Mouse (Mus musculus) neural tube, embryonic 10.5 days (tissue): ENCODE measurements at regions not wholly inside any gene's neighbourhood (a gene's known extent, or its start where the extent isn't known, plus 50 kb on each side); places are given as distances from the start of the nearest gene placed in this dataset.

ENCODE experiments used
- DNase-seq: peaks from one replicate; pipeline ENCODE4 v3.0.0-alpha.2; 2017; ENCODE audit warnings: low spot score; ENCODE audit errors: extremely low spot score

DNA sequence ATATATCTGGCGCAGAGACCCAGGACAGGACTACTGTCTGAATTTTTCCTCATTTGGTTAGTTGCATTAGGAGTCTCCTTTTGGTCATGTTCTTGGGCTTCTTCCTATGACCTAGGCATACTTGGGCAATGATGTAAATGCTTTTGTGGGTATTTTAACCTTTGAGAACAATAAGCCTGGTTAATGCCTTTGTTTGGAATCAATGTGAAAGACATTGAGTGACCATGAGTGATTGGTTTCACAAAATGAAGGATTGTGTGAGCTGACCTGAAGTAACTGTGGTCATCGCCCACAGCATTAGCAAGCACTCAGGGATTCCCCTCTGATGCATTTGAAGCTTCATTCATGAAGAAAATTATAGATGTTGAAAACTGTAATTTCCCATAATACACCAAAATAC lies 61.9 kb upstream of the Abcb5 start:
- no peak for DNase-seq

DNA sequence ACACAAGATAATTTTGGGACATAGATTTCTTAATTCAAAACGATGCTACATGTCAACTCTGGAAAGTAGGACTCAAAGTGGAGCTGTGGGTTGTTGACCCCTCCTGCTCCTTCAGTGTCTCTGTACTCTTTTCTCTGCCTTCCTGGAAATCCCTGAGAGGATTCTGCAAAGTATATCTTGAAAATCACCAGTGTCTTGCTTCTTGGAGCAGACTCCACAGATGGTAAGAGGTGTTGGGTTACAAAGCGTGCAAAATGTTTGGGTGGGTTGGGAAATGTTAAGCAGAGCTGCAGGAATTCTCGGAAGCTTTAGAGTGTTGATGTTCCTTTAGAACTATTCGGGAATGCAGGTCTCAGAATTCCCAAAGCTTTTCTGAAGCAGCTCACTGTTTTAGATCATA lies 61.5 kb upstream of the Abcb5 start:
- DNase-seq, result peak; percentile 19

DNA sequence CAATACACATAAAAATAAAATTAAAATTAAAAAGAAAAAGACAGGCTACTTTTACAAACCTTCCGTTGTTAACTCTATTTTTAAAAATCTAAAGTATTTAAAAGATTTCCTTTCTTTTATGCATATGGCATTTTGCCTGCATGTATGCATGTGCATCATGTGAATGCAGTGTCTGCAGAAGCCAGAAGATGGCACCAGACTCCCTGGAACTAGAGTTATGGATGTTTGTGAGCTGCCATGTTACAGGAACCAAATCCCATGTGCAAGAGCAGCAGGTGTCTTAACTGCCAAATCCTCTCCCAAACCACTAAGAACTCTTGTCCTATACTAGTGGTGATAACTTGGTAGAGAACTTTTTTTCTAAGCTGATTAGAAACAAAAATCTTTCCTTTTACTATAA lies 60.1 kb upstream of the Abcb5 start:
- DNase-seq, result peak; percentile 61

DNA sequence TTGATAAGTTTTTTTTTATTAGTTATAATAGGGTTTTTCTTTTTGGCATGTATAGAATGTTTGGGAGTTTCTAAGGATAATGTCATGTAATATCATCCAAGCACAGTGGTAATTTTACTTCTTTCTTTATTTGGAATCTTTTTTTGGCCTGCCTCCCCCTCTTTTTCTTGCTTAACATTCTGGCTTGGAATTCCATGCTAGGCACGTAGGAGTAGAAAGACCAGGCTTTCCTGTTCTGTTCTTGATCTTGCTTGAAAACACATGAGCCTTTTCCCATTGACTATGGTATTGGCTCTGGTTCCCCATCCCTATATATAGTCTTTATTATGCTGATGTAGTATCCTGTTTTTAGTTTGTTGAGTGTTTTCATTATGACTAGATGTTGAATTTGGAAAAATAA lies 57.8 kb upstream of the Abcb5 start:
- DNase-seq, result no peak
